Mouse (Mus musculus) stomach, adult 2 months (tissue): ENCODE results near the gene Acot1. TPM values are rescaled to one million over a fixed set of nuclear protein-coding genes. Genes with fewer than 3 reads are reported as not detected.

ENCODE experiments used
- polyA plus RNA-seq: library from polyadenylated mRNA; depleted of rRNA; stranded (reverse); fragments of >200 nt; gene quantifications from 2 replicates; pipeline ENCODE4 v1.2.3, GENCODE M21; 2012; rRNA removed

The Acot1 gene
- polyA plus RNA-seq, result 20.7 and 42.3 TPM in 2 replicates

GRCm38 (mm10) chr12:84009171-84009965 is at the start of gene Acot1:
Gene Acot1 (plus strand): TSS chr12:84009490.

GRCm38 (mm10) chr12:83984752-83985151 is 24.5 kb upstream of the Acot1 start, which contains the start of gene Heatr4:
Gene Heatr4 (minus strand): TSS chr12:83984852.

DNA sequence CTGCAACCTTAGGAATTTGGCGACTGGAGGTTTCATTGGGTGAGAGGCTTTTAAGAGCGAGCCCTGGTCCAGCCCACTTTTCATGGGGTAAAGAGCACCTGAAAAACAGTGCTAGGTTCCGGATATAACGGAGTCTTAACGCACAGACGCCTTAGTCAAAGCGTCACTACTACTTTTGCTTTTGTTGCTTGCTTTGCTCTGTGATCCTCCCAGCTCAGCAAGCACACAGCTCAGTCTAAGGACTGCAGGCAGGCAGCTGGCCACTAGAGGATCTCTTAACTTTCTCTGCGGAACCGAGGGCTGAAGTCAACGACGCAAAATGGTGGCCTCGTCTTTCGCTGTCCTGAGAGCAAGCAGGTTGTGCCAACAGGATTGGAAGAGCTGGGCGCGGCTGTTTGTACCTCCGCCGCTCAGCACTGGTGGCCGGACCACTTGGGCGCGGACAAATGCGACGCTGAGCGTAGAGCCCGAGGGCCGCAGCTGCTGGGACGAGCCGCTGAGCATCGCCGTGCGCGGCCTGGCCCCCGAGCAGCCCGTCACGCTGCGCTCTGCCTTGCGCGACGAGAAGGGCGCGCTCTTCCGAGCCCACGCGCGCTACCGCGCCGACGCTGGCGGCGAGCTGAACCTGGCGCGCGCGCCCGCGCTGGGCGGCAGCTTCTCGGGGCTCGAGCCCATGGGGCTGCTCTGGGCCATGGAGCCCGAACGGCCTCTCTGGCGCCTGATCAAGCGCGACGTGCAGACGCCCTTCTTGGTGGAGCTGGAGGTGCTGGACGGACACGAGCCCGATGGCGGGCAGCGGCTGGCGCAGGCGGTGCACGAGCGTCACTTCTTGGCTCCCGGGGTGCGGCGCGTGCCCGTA is 21.5 kb upstream of the Acot1 start, which contains the start of gene Acot2:
Acot2 (plus strand) TSS at position 279 of the 859 bp plus-strand sequence.

DNA sequence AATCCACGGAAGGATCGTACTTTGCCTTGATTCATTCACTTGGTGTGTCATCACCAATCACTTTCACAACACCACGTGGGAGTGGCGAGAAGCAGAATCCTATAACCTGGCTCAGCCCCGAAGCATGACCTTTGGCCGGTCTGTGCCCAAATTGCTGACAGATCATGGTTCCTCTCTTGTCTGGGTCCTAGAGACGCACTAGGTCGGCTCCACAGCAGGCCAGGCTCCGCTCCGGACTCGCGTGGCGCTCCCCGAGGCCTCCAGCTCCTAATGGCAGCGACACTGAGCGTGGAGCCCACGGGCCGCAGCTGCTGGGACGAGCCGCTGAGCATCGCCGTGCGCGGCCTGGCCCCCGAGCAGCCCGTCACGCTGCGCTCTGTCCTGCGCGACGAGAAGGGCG is 29.0 kb downstream of the Acot1 start, which contains the start of gene Acot4:
Acot4 (plus strand) TSS at position 139 of the 400 bp plus-strand sequence.

GRCm38 (mm10) chr12:84038691-84039111 is 29.4 kb downstream of the Acot1 start, which contains the start of gene Gm49366:
Gene Gm49366 (plus strand): TSS chr12:84038935.

GRCm38 (mm10) chr12:84051937-84052474 is 42.7 kb downstream of the Acot1 start, which contains the start of gene Acot3:
Gene Acot3 (plus strand): TSS chr12:84052144.

Other genes with a start within 250 kb of the Acot1 start
- 1.3 and 1.7 TPM in 2 replicates for gene Papln, start 245.9 kb upstream of the Acot1 start, polyA plus RNA-seq
- gene Numb, start 87.6 kb upstream of the Acot1 start, polyA plus RNA-seq, result 32.1 and 32.7 TPM in 2 replicates
- 6.8 and 14.5 TPM in 2 replicates for gene Riox1, start 58.9 kb upstream of the Acot1 start, polyA plus RNA-seq
- not detected in 2 replicates for gene Heatr4, start 24.6 kb upstream of the Acot1 start, polyA plus RNA-seq
- gene Acot2, start 21.6 kb upstream of the Acot1 start, polyA plus RNA-seq, result 5.4 and 9.0 TPM in 2 replicates
- gene Acot4, start 28.9 kb downstream of the Acot1 start, polyA plus RNA-seq, result 0.97 and 1.2 TPM in 2 replicates
- not detected in 2 replicates for gene Gm49366, start 29.4 kb downstream of the Acot1 start, polyA plus RNA-seq
- gene Acot3, start 42.7 kb downstream of the Acot1 start, polyA plus RNA-seq, result 0.04 TPM in 1 of 2 replicates, not detected in the other
- not detected in 2 replicates for gene Acot5, start 59.8 kb downstream of the Acot1 start, polyA plus RNA-seq
- 0.66 and 0.81 TPM in 2 replicates for gene Acot6, start 91.2 kb downstream of the Acot1 start, polyA plus RNA-seq
- 0.29 and 0.90 TPM in 2 replicates for gene Dnal1, start 104.9 kb downstream of the Acot1 start, polyA plus RNA-seq
- 0.19 TPM in 1 of 2 replicates, not detected in the other for gene Pnma1, start 139.0 kb downstream of the Acot1 start, polyA plus RNA-seq
- gene Elmsan1, start 209.4 kb downstream of the Acot1 start, polyA plus RNA-seq, result 4.8 and 5.7 TPM in 2 replicates